Mouse (Mus musculus) neural tube, embryonic 10.5 days (tissue): Measurements from ENCODE around the gene Ppt2.
A peak's percentile ranks its signal among the peaks of the same experiment; 100 is the strongest.

Experiments used
- DNase-seq: peaks from one replicate; pipeline ENCODE4 v3.0.0-alpha.2; 2017; ENCODE audit warnings: low spot score; ENCODE audit errors: extremely low spot score

The Ppt2 gene

GRCm38 (mm10) chr17:34588767-34589166 lies 39.5 kb downstream of the Ppt2 start:
- no peak for DNase-seq

DNA sequence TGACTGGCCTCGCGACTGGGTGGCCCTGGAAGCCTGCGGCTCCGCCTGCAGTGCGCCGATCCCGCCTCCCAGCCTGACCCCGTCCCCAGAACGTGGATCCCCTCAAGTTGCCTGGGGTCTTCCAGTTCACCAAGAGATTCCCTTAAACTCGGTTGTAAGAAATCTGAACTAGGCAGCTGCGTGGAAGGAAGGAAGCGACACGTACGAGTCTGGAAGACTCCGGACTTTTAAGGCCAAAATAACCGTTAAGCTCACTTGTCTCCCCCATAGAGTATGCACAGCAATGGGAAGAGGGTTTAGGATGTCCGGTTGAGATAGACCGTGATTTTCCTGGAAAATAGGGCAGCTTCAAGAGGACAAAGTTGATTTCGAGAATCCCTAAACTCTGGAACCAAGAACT lies 40.5 kb downstream of the Ppt2 start:
- DNase-seq = no peak

DNA sequence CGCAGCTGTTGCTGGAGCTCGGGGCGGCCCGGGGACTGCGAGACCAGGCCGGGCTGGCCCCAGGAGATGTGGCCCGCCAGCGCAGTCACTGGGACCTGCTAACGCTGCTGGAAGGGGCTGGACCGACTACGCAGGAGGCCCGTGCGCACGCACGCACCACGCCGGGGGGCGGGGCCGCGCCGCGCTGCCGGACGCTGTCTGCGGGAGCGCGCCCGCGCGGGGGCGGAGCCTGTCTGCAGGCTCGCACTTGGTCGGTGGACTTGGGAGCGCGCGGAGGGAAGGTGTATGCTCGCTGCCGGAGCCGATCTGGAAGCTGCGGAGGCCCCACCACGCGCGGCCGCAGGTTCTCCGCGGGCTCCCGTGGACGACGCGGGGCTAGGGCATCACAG lies 40.9 kb downstream of the Ppt2 start:
- DNase-seq = peak; percentile 97

- DNase-seq = peak; percentile 96
These were observed 41.4 kb downstream of the Ppt2 start for GRCm38 (mm10) chr17:34586796-34587422.

- peak; percentile 53 for DNase-seq
These were observed 42.2 kb downstream of the Ppt2 start for GRCm38 (mm10) chr17:34585877-34586771.

DNA sequence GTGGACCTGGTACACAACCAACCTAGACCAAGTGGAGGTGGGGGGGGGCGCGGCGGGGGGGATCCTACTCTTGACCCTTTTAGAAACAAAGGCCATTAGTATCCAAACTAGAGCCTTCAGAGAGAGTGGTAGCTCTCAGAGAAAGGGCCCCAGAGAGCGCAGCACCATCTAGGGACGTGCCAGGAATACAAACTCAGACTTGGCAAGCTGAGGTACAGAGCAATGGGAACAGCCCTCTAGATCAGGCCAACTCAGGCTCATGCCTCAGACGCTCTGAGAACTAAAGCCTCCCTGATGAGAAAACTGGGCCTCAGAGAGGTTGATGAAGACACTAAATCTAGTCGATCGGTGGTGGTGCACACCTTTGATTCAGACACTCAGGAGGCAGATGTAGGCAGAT lies 43.2 kb downstream of the Ppt2 start:
- DNase-seq = no peak

GRCm38 (mm10) chr17:34583819-34584218 lies 44.5 kb downstream of the Ppt2 start:
- no peak for DNase-seq

- no peak for DNase-seq
These were observed 44.9 kb downstream of the Ppt2 start for GRCm38 (mm10) chr17:34583397-34583796.

- DNase-seq = no peak
These were observed 45.8 kb downstream of the Ppt2 start for GRCm38 (mm10) chr17:34582528-34582927.

- no peak for DNase-seq
These were observed 50.2 kb downstream of the Ppt2 start for GRCm38 (mm10) chr17:34578070-34578469.

DNA sequence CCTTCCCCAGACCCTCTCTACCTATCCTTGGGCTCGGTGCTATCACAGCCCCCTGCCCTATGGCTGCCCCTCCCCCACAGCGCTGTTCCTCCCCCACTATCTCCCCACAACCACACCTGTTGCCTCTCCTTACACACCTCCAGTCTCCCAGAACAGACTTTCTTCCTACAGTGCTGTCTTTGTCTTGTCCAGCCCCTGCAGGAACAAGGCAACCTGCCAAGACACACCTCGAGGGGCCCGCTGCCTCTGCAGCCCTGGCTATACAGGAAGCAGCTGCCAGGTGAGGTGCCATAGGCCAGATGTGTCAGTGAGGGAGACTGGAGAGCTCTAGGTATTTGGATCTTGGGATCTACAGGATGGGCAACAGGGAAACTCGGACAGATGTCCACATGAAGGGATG lies 51.7 kb downstream of the Ppt2 start:
- DNase-seq = no peak

- no peak for DNase-seq
These were observed 55.9 kb downstream of the Ppt2 start for GRCm38 (mm10) chr17:34572361-34572760.

DNA sequence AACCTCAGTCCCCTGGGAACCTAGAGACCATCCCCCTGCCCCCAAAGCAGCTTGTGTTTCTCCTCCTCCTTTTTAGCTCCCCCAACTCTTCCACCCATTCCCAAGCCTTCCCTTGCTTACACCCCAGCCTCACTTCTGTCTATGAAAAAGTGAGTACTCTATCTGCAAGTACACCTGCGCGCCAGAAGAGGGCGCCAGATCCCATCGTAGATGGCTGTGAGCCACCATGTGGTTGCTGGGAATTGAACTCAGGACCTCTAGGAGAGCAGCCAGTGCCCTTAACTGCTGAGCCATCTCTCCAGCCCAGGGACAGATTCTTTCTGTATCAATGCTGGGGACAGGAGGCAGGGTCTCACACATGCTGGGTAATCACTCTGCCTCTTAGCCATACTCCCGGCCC lies 56.4 kb downstream of the Ppt2 start:
- no peak for DNase-seq

GRCm38 (mm10) chr17:34569919-34570318 lies 58.4 kb downstream of the Ppt2 start:
- no peak for DNase-seq

DNA sequence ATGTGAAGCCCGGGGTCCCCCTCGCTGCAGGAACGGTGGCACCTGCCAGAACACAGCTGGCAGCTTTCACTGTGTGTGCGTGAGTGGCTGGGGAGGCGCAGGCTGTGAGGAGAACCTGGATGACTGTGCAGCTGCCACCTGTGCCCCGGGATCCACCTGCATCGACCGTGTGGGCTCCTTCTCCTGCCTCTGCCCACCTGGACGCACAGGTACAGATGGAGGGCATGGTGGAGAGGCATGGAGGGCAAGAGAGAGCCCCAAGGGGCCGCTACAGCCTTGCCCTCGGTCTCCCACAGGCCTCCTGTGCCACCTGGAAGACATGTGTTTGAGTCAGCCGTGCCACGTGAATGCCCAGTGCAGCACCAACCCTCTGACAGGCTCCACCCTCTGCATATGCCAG lies 59.9 kb downstream of the Ppt2 start:
- DNase-seq = no peak

DNA sequence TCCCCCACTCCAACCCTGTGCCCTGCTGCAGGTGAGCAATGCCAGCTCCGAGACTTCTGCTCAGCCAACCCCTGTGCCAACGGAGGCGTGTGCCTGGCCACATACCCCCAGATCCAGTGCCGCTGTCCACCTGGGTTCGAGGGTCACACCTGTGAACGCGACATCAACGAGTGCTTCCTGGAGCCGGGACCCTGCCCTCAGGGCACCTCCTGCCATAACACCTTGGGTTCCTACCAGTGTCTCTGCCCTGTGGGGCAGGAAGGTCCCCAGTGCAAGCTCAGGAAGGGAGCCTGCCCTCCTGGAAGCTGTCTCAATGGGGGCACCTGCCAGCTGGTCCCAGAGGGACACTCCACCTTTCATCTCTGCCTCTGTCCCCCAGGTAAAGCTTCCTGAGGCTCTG lies 61.0 kb downstream of the Ppt2 start:
- no peak for DNase-seq
